Mouse (Mus musculus) spleen, adult 2 months (tissue): ENCODE results near the gene Zfr2.

ENCODE experiments used
- CTCF ChIP-seq: fragments of 200-500 bp; IDR thresholded peaks from 2 replicates; pipeline ENCODE4 v1.5.1; 2011; ENCODE audit warnings: mild to moderate bottlenecking, inconsistent platforms; ENCODE audit not compliant: insufficient read depth, insufficient read length, insufficient replicate concordance; ENCODE audit errors: extremely low read depth
- POLR2A ChIP-seq: fragments of 200-500 bp; IDR thresholded peaks from 2 replicates; pipeline ENCODE4 v1.6.1; 2011; ENCODE audit warnings: low read depth, low read length, inconsistent platforms

DNA sequence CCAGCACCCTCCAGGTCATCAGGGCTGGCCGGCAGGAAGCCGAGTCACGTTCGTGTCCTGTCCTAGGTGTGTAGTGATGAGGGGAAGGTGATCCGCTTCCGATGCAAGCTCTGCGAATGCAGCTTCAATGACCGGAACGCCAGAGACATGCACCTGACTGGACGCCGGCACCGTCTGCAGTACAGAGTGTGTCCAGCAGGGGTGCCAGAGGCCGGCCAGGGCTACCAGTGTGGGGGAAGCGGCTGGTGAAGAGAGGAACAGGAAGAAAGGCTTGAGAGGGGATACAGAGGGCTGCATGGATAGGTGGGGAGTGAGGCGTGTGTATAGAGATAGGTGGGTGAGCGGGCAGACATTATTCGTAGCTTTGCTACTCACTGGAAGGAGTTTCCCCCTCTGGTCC is 11.6 kb downstream of the Zfr2 start:
- TF ChIP-seq CTCF (peak; percentile 95), POLR2A (no peak)
